Mouse (Mus musculus) ES-E14 (cell line): ENCODE results near the gene Tbc1d23.

Source experiments
- CHD2 ChIP-seq: IDR thresholded peaks from 2 replicates; pipeline ENCODE4 v1.6.1; 2014; ENCODE audit warnings: mild to moderate bottlenecking, low read depth, low read length, inconsistent platforms
- HCFC1 ChIP-seq: IDR thresholded peaks from 2 replicates; pipeline ENCODE4 v1.6.1; 2012; ENCODE audit warnings: low read length, inconsistent platforms, borderline replicate concordance; ENCODE audit not compliant: insufficient read depth
- MAFK ChIP-seq: IDR thresholded peaks from 2 replicates; pipeline ENCODE4 v1.6.1; 2014; ENCODE audit warnings: mild to moderate bottlenecking, low read depth, low read length, inconsistent platforms; ENCODE audit not compliant: insufficient read depth
- ZC3H11A ChIP-seq: IDR thresholded peaks from 2 replicates; pipeline ENCODE4 v1.6.1; 2012; ENCODE audit warnings: low read depth, mild to moderate bottlenecking, inconsistent platforms, low read length, borderline replicate concordance

- no peak for TF ChIP-seq HCFC1
- no peak for TF ChIP-seq CHD2
- TF ChIP-seq ZC3H11A = no peak
- no peak for TF ChIP-seq MAFK
Measured at GRCm38 (mm10) chr16:57268058-57268841, 36.9 kb upstream of the Tbc1d23 start.
